Mouse (Mus musculus) heart, adult 11 months (tissue): Measurements from ENCODE around the gene Sec14l2.

Experiments
- DNase-seq: peaks from one replicate; pipeline ENCODE4 v3.0.0; 2022

Gene Sec14l2

GRCm38 (mm10) chr11:4122742-4123579 is at the start of gene Sec14l2:
Sec14l2 (minus strand) TSS chr11:4123415.
- DNase-seq = no peak

- no peak for DNase-seq
These were observed 43.4 kb upstream of the Sec14l2 start for GRCm38 (mm10) chr11:4166467-4167090.

- no peak for DNase-seq
These were observed 41.5 kb upstream of the Sec14l2 start for GRCm38 (mm10) chr11:4164701-4165100.

- no peak for DNase-seq
These were observed 37.7 kb upstream of the Sec14l2 start for GRCm38 (mm10) chr11:4160758-4161480.

GRCm38 (mm10) chr11:4159808-4160708 is 36.8 kb upstream of the Sec14l2 start, which contains the start of the genes Ccdc157 and Sf3a1:
Ccdc157 (minus strand) TSS chr11:4160293.
Sf3a1 (plus strand) TSS chr11:4160350.
- DNase-seq = peak; percentile 99

- DNase-seq = no peak
These were observed 35.5 kb upstream of the Sec14l2 start for GRCm38 (mm10) chr11:4158676-4159075.

GRCm38 (mm10) chr11:4155641-4156040 is 32.4 kb upstream of the Sec14l2 start:
- no peak for DNase-seq

- DNase-seq = no peak
These were observed 30.5 kb upstream of the Sec14l2 start for GRCm38 (mm10) chr11:4153694-4154093.

- no peak for DNase-seq
These were observed 26.7 kb upstream of the Sec14l2 start for GRCm38 (mm10) chr11:4149886-4150285.

- DNase-seq = no peak
These were observed 25.4 kb upstream of the Sec14l2 start for GRCm38 (mm10) chr11:4148536-4149156.

- DNase-seq = peak; percentile 97
These were observed 24.9 kb upstream of the Sec14l2 start for GRCm38 (mm10) chr11:4148120-4148519.

GRCm38 (mm10) chr11:4147098-4147497 is 23.9 kb upstream of the Sec14l2 start:
- DNase-seq = no peak

GRCm38 (mm10) chr11:4146381-4146780 is 23.2 kb upstream of the Sec14l2 start:
- DNase-seq = no peak

GRCm38 (mm10) chr11:4143281-4144062 is 20.3 kb upstream of the Sec14l2 start:
- no peak for DNase-seq

- DNase-seq = no peak
These were observed 19.1 kb upstream of the Sec14l2 start for GRCm38 (mm10) chr11:4142352-4142751.

GRCm38 (mm10) chr11:4141505-4141904 is 18.3 kb upstream of the Sec14l2 start:
- no peak for DNase-seq

GRCm38 (mm10) chr11:4138964-4139363 is 15.7 kb upstream of the Sec14l2 start:
- DNase-seq = no peak

- peak; percentile 99 for DNase-seq
These were observed 12.0 kb upstream of the Sec14l2 start, which contains the start of gene Rnf215 for GRCm38 (mm10) chr11:4134986-4135935. Rnf215 (plus strand) TSS chr11:4135202.

GRCm38 (mm10) chr11:4134400-4134799 is 11.2 kb upstream of the Sec14l2 start:
- DNase-seq = no peak

GRCm38 (mm10) chr11:4133450-4133849 is 10.2 kb upstream of the Sec14l2 start:
- DNase-seq = no peak
